Mouse (Mus musculus) adrenal gland, adult (tissue): ENCODE data around the gene Mto1.

Experiments
- DNase-seq, 2 experiments: peaks; one replicate each; pipeline ENCODE4 v3.0.0; 2022 to 2023; ENCODE audit warnings: low spot score in 1 of 2; ENCODE audit not compliant: inconsistent age in 2 of 2

Gene Mto1

DNA sequence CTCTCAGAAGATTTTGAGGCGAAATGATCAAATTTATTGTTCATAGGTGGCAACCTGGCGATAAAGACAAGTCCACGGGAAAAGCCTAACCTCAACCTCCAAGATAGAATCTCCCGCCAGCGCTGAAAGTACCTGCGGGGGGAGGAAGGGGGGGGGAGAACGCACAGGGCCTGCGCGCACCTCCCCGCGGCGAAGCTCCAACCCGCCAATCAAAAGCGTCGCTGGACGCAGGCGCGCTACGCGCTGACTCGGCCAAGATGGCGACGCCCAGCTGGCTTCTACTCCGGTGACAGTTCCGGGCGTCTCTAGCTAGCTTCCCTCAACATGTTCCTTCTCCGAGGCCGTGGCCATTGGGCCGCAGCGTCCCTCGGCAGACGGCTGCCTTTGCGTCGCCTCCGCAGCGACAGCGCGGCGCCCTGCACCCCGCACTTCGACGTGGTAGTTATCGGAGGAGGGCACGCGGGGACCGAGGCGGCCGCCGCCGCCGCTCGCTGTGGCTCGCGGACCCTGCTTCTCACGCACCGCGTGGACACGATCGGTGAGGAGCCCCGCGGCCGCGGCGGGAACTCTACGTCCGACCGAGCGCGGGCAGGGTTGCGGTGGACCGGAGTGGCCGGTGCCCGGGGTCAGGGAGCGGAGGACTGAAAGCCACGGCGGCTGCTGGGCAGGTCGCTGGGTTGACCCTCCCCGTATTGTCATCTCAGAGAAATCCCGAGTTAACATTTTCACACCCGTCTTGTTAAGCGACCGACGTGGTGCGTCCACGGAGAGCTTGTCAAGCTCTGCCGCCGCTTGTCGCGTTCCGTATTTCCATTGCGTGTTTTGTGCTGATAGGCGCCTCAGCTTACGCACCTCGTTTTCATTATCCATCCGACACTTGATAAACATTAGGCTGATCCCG, at the start of gene Mto1, which contains the start of gene Gm17324:
TSS of gene Mto1 (plus strand) at position 236 of the 901 bp plus-strand sequence.
TSS of gene Gm17324 (minus strand) at position 814 of the 901 bp plus-strand sequence.
- peak; percentile 90 to 95 for DNase-seq

DNA sequence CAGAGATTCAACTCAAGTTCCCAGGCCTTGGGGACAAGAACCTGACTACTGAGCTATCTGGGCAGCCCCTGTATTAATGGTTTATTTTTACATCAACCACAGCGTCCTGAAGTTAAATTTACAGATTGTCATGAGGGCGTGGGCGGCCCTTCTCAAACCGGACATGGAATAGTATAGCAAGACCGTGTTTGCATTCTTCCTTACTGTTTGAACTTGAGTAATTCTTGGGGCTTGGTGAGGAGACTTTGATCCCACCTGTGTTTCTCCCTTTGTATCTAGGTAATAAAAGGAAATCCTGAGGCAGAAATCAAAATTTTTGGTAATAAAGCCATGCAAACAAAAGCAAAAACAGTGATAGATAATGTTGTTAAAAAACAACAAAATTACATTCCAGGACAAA, 47.4 kb upstream of the Mto1 start:
- no peak for DNase-seq

DNA sequence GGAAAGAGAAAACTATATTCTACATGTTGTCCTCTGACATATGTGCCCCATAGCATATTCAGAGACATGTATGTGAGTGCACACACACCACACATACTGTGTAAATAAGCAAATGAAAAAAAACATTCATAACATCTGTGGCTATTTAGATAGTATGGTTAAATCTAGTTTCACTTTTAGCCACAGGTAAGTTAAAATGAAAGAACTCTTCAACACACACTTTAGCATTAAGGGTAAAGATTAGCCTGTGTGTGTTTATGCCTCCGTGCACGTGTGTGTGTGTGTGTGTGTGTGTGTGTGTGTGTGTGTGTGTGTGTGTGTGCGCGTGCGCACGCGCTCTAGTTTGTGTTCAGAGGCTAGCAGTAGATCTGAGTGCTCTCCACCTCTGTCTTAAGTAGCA, 46.4 kb upstream of the Mto1 start:
- no peak for DNase-seq

DNA sequence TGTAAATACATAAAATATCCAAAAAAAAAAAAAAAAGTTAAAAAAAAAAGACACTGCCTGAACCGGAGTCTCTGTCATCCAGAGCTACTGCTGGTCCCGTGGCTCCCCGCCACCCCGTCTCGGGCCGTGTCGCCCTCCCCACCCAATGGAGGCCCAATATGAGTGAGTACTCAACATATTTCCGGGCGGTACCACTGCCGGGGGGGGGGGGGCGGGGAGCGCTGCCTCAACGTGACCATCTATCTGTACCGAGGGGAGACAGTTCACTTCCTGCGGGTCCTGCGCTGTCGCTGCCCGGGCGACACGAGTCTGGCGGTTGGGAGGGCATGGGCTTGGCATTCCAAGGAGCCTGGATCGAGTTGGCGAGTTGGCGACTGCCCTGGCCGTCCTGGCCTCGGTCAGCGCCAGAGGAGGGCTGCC, 20.6 kb upstream of the Mto1 start:
- no peak for DNase-seq

DNA sequence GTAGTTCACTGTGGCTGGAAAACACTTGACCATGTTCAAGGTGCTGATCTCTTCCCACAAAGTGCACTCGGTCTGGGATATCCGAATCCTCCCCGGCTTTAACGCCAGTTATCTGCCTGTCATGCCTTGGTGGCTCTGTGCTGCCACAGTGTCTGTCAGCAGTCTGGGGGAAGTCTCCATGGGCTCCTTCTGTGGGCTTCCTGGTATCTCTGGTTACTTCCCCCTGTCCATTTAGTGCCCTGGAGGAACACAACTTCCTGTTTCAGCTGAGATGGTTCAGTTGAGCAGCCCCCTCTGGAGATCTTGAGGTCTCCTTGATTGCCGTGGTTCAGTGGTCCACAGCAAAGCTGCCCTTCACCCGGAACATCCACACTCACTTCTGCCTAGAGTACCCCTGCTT, 19.8 kb upstream of the Mto1 start:
- peak in 1 of 2 experiments; percentile 30 for DNase-seq

DNA sequence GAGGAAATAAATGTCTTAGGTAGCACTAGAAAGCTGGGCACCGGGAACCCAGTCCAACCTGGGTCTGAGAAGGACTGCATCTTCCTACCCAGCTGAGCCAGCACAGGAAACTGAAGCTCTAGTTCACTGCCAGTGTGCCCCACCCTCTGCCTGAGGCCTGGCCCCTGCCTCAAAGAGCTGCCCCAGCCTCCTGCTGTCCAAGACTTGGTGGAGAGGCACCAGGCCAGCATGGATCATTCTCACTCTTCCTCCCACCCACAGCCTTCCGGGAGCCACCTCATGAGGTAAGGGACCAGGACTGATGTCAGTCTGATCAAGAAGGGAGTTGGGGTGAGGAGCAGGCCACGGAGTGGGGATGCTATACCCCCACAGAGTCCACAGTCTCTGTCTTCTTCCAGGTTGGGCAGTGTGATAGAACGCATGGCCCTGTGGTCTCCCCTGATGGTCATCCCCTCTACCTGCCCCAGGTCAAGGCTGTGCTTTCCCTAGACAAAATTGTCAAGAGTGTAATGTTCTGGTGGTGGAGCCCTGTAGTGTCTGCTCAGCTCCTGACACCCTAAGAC, 19.1 kb upstream of the Mto1 start:
- no peak for DNase-seq

DNA sequence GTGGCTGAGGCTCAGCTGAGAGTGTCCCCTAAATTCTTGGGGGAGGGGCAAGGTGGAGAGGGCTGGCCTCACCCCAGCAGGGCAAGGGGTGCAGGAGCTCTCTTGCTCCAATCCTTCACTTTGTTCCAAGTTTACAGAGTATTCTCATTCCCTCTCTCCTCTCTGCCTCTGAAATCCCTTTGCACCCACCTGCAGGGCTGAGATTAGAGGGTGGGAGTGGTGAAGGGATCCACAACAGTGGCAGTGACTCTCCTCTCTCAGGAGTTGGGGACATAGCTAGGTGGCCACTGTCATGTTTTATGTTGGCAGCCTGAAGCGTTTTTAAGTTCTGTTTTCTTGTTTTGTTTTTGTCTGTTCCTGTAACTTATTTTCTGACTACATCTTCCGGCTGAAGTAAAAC, 18.5 kb upstream of the Mto1 start:
- DNase-seq: no peak

DNA sequence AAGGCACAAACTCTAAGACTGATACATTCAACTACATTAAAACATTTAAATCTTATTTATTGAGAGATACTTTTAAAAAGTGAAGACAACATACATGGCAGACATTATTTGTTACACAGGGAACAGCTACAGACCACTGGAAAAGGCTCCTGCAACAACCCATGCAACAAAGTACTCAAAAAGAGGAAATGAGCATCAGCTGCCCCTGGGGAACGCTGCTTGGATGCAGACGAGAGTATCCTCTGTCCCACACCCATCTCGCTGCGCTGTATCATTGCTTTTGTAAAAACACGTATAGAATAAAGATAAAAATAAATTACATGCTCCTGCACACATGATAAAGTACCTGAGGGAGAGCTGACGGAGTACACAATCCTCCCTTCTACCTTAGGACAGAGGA, 17.5 kb upstream of the Mto1 start:
- DNase-seq: no peak

DNA sequence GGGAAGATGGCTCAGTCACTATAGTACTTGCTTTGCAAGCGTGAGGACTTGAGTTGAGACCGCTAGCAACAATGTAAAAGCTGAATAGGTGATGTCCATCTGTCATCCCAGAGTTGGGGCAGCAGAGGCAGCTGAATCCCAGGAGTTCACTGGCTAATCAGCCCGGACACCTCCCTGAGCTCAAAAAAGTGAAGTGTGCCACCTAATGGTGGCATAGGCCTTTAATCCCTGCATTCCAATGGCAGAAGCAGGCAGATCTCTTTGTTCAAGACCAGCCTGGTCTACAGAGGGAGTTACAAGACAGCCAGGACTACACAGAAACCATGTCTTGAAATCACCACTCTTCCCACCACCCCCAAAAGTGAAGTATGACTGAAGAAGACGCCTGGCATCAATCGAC, 15.5 kb upstream of the Mto1 start:
- DNase-seq: no peak

DNA sequence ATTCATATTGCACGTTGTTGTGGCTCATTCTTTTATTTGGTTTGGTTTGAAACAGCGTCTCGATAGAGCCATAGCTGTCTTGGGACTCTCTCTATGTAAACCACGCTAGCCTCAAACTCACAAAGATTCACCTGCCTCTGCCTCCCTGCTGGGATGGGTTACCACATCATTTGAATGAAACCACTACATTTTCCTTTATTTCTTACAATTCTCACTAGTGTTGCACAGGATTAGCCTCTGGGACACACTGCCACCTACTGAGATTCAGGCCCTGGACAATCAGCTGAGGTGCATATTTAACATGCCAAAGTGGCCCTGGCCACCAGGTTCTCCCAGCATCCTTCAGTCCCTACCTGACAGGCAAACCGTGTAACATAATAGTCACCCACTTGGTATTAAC, 8.6 kb upstream of the Mto1 start:
- no peak for DNase-seq

DNA sequence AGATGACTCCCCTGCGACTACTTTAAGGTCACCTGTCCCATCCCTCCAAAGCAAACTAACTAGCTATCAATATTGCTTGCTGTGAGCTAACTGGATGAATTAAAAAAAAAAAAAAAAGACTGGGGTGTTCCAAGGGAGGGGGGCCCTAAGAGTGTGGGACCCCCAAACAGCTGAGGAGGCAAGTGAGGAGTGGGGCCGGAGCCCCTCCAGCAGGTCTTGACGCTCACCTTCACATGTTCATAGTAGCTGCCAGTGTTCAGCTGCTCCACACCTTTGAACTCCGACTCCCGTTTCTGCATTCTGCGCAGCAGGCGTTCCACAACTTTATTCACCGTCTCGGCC, 5.8 kb upstream of the Mto1 start:
- DNase-seq: no peak

DNA sequence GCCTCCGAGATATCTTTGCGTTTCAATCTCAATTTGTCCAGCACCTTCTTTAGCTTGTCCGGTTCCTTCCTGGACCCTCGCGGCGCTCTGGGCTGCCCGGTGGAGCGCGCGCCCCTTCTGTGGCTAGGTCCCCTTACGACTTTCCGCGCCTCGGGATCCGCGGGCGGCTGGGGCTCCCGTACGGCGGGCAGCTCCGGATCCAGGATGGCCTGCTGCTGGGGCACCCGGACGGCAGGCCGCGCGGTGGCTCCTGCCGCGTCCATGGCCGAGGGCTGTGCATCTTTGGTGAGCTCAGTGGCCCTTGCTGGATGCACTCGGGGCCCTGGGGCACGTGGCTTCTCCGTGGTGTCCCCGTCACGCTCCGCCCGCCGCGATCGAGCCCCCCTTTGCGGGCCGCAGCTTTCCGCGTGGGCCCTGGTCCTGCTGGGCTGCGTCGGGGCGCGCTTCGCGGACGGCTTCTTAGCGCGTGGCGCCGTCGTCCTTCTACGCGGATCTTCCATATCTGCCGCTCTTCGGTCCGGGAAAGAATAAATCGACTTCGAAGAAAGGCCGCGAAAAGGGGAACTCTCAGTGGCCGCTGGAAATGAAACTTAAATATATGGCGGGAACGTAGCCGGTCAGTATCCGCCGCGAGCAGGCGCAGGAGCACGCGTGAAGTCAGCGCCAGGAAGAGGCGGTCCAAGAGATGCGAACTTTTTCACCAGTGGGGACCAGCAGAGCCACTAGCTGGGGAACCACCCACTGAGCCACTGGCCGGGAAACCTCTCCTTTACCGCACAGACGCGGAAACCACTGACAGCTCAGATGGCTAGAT, 5.2 kb upstream of the Mto1 start, which contains the start of gene Cgas:
TSS of gene Cgas (minus strand) at position 659 of the 814 bp plus-strand sequence.
- peak; percentile 62 to 81 for DNase-seq

DNA sequence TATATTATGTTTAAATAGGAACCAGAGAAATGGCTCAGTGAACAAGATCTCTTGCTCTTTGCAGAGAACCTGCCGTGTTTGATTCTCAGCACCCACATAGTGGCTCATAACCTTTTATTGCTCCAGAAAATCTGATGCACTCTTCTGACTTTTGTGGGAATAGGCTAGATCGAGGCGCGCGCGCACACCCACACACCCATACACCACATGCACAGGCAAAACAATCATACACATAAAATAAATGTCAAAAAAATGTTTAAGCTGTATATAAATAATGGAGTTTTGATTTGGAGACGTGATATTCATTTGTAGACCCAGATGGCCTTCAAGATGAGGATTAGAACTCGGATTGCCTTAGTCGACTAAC, 419 bp upstream of the Mto1 start:
- no peak for DNase-seq

DNA sequence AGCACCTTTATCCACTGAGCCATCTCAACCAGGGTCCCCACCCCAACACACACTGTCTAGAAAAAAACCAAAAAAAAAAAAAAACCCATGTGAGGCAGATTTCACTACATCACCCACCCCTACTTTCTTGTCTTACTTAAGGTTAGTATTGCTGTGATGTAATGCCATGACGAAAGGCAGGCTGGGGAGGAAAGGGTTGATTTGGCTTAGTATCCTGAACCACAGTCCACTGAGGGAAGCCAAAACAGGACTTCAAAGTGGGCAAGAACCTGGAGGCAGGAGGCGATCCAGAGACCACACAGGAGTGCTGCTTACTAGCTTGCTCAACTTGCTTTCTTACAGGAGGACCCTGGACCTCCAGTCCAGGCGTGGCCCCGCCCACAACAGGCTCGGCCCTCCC, 2.4 kb downstream of the Mto1 start:
- no peak for DNase-seq

DNA sequence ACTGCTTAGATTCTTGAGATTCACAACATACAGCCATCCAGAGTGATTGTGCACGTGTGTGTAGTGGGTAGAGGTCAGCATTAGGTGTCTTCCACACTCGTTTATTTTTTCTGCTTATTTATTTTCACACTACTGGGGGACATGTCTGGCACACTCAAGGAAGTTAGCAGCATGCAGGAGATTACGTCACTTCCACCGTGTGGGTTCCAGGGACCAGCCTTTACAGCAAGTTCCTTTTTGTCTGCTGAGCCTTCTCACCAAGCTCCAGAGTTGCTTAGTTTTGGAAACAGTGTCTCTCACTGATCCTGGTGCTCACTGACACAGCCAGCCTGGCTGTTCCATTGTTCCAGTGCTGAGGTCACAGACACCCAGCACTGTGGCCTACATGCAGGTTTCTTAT, 3.4 kb downstream of the Mto1 start:
- DNase-seq: no peak

DNA sequence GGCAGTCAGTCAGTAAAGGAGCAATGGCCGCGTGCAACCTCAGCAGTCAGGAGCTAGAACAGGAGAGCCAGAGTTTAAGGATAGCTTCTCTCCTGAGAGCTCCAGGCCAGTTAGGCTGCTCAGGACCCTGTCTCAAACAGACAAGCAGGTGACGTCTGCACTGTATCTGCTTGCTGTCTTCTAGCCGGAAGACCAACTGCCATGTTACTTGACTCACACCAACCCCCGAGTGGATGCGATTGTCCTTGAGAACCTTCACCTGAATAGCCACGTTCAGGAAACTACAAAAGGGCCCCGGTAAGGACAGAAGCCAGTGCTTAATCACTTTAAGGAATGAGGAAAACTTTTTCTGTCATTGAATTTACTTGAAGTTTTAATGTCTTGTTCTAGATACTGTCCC, 9.0 kb downstream of the Mto1 start:
- no peak for DNase-seq

DNA sequence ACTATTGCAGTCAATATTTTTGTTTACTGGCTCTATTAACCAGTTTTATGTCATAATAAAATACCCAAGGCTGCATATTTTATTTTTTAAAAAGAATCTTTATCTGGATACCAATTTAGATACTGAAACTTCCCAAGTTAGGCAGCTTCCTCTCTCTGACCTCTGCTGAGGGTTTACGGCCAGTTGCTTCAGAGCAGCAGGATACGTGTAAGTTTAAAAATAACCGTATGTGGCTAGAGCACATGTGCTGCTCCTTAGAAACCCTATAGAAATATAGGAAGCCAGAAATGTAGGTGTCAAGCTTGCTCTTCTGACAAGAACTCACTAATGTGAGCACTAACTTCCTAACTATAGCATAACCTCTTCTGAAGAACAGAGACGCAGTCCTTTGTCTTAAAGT, 15.3 kb downstream of the Mto1 start:
- no peak for DNase-seq

DNA sequence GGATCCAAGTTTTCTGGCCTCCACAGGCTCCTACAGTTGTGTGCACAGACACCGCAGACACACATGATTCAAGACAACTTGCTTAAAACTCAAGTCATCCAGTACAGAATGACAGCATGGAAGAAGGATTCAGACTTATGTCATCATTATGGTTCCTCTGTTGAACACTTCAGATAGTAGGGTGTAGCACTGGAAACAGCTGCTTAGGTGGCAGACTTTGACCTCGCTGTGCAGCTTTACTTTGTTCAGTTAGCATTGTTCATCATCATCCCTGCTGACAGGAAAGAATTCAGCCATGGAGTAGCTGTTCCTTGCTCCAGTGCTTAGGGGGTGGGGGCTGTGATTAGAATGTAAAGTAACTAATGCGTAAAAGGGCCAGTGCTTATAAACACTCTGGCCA, 17.7 kb downstream of the Mto1 start:
- DNase-seq: no peak

DNA sequence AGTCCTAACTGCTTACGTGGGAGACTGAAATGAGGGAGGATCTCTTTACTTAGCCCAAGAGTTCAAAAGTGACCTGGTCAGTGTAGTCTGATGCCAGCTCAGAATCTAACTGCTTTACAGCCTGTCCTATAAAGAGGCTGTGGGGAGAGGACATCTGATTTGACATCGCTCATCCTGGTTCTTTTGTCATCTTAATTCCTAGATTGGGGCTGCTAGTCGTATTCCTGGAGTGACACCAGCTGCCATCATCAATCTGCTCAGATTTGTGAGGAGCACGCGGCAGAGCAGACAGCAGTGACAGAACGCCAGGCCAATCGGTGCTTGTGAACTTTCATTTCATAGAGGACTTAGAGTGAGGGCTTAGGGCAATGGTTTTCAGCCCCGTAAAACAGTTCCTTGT, 25.6 kb downstream of the Mto1 start:
- DNase-seq: no peak

DNA sequence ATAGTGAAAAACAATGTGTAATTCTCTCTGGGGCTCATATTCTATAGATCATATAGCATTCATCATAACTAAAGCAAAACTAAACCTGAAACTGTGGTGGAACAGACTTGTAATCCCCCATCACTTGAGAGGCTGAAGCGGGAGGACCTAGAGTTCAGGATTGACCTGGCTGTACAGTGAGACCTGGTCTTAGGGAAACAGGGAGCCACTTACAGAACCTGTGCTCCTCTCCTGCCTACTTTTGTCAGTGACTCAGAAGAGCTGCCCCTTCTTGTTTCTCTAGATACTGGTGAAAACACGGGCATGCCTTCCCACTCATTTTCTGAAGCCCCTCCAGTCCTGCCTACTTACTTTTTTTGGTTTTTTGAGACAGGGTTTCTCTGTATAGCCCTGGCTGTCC, 26.3 kb downstream of the Mto1 start:
- DNase-seq: no peak

DNA sequence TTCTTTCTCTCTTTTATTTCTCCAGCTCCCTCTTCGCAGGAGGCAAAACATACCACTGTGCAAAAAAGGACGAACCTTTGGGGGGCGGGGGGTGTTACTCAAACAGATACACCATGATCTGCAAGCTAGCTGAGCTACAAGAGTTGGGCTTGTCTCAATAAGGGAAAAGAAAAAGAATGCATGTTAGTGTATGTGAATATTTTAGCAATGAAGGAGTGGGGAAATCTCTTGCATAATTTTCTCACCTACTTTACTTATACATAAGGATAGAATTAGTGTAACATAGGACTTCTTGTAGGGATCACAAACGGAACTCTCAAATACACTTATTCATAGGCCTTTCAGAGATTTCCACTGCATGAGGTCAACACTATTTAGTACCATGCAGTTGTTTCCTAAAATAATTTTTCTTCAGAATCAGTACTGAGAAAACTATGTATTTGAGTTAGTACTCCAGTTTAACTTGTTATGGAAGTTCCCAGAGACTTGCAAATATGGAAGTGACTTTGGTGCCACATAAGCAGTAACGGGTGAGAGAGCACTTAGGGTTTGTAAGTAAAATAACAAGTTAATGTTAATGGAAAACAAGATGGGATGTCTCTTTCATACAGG, 26.9 kb downstream of the Mto1 start:
- peak in 1 of 2 experiments; percentile 27 for DNase-seq
